Mouse (Mus musculus) embryonic facial prominence, embryonic 11.5 days (tissue): ENCODE data around the gene Cntn4. TPM values are rescaled to one million over a fixed set of nuclear protein-coding genes. Genes with fewer than 3 reads are reported as not detected.

ENCODE experiments used
- ATAC-seq: fragments of 200-750 bp; cut with Nextera tagmentation; replicated peaks from 2 replicates; pipeline ENCODE4 v1.8.0; 2017; ENCODE audit warnings: low read depth; ENCODE audit not compliant: insufficient number of reproducible peaks, low FRiP score, low TSS enrichment
- DNase-seq: peaks from one replicate; pipeline ENCODE4 v3.0.0-alpha.2; 2015; ENCODE audit warnings: low spot score
- H3K27ac ChIP-seq: fragments of 300-500 bp; sonication (generic); replicated peaks from 2 replicates; pipeline ENCODE4 v1.5.1; 2014; ENCODE audit warnings: mild to moderate bottlenecking, low read depth, low read length, control low read depth
- H3K27me3 ChIP-seq: fragments of 300-500 bp; sonication (generic); 2 replicates; pipeline ENCODE4 v1.6.1; 2014; ENCODE audit warnings: mild to moderate bottlenecking, low read length, moderate library complexity, mixed read lengths; ENCODE audit not compliant: control insufficient read depth, insufficient read depth
- H3K36me3 ChIP-seq: fragments of 300-500 bp; sonication (generic); replicated peaks from 2 replicates; pipeline ENCODE4 v1.6.1; 2014; ENCODE audit warnings: low read depth, mild to moderate bottlenecking, low read length, moderate library complexity, mixed read lengths; ENCODE audit not compliant: control insufficient read depth, insufficient read depth
- H3K4me1 ChIP-seq: fragments of 300-500 bp; sonication (generic); 2 replicates; pipeline ENCODE4 v1.6.1; 2014; ENCODE audit warnings: low read length, mixed read lengths; ENCODE audit not compliant: control insufficient read depth, insufficient read depth
- H3K4me2 ChIP-seq: fragments of 300-500 bp; sonication (generic); 2 replicates; pipeline ENCODE4 v1.6.1; 2014; ENCODE audit warnings: low read depth, mild to moderate bottlenecking, control low read depth, low read length, moderate library complexity
- H3K4me3 ChIP-seq: fragments of 300-500 bp; sonication (generic); 2 replicates; pipeline ENCODE4 v1.5.1; 2014; ENCODE audit warnings: low read depth, low read length, control low read depth
- H3K9ac ChIP-seq: fragments of 300-500 bp; sonication (generic); replicated peaks from 2 replicates; pipeline ENCODE4 v1.6.1; 2014; ENCODE audit warnings: mild to moderate bottlenecking, control low read depth, low read length
- H3K9me3 ChIP-seq: fragments of 300-500 bp; sonication (generic); replicated peaks from 2 replicates; pipeline ENCODE4 v1.6.1; 2016; ENCODE audit warnings: mild to moderate bottlenecking, low read length, inconsistent platforms, mixed read lengths; ENCODE audit not compliant: control insufficient read depth
- WGBS: fragments of 180-500 bp; shearing (Covaris S2); extraction: QIAGEN DNeasy Blood & Tissue Kit; methylation state at CpG from one replicate; pipeline ENCODE4 v1.1.7; 2014; 5-methylcytosine and 5-hydroxymethylcytosine counted together
- polyA plus RNA-seq: library from polyadenylated mRNA; unstranded; fragments of >200 nt; fragmentation: Nextera tagmentation; extraction: Ambion mirVana; gene quantifications from 2 replicates; pipeline ENCODE4 v1.2.1, GENCODE M21; 2014

Gene Cntn4
- polyA plus RNA-seq, 1 experiment from 2014 or later, result 2.0 TPM

DNA sequence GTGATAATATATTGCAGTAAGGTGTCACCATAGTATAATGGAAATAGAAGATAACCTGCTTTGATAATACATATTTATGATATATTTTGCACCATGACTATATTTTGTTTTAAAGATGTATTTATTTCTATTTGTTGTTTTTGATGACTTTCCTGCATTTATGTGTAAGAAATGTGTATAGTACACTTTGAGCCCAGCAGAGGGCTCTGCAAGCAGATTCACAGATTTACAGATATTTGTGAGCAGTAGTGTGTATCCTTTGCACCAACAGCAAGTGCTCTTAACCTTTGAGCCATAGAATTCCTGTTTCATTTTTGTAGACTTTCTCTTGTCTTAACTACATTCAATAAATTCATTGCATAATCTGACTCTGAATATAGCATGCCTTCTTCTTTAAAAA is 10.7 kb downstream of the Cntn4 start:
- DNase-seq, result no peak
- H3K27ac ChIP-seq, result no peak overlapping the region

DNA sequence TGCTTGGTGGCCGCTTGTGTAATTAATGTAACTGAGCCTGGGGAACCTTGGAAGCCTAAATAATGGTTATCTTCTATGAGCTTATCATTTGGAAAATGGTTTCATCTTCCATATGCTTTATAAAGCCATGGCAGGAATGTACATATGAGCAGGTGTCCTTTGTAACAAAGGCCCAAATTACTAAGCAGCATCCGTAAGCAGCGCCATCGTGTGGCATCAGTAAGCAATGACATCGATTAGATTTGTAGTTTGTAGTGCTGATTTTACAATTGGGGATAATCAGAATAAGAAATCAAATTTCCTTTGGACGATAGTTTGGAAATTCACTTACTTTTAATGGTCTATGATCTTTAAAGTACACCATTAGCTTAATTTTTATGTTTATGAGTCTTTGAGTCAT is 64.6 kb downstream of the Cntn4 start:
- DNase-seq, result peak; percentile 32
- no peaks in the 10 kb centered on the region for H3K27me3 ChIP-seq
- no peak overlapping the region for H3K4me3 ChIP-seq
- no peaks in the 10 kb centered on the region for H3K36me3 ChIP-seq
- H3K9me3 ChIP-seq, result no peaks in the 10 kb centered on the region
- H3K9ac ChIP-seq, result no peak overlapping the region
- 23% methylated on average over 6 of the region's 6 CpGs for WGBS
- no peaks in the 10 kb centered on the region for H3K4me1 ChIP-seq
- ATAC-seq, result no peak
- H3K4me2 ChIP-seq, result no peak overlapping the region
- no peak overlapping the region for H3K27ac ChIP-seq

More for the DNA sequence above, 10.7 kb downstream of the Cntn4 start:
- Histone ChIP-seq H3K4me2 (no peak overlapping the region), H3K9me3 (no peaks in the 10 kb centered on the region), H3K36me3 (no peaks in the 10 kb centered on the region), H3K4me3 (no peak overlapping the region), H3K27me3 (no peaks in the 10 kb centered on the region), H3K4me1 (no peaks in the 10 kb centered on the region), H3K9ac (no peak overlapping the region)
- ATAC-seq, result no peak

DNA sequence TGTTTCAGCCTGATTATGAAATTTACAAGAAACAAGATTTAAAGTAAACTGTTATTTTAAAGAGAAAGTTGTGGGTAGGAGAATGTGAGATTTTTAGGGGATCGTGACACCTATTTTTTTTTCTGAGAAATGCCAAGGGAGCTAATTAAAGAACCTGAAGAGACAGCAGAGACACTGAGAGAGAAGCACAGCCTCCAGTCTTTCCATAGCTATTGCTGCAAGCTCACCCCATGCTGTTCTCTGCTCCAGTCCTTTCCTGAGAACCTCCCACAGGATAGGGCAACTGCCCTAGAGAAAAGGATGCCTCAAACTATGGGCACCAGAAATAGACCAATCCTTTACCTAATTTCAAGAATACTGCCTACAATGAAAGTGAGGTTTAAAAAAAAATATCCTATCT is 103.2 kb downstream of the Cntn4 start:
- H3K27me3 ChIP-seq, result no peaks in the 10 kb centered on the region
- H3K9me3 ChIP-seq, result no peaks in the 10 kb centered on the region
- no peak overlapping the region for H3K4me2 ChIP-seq
- H3K9ac ChIP-seq, result no peak overlapping the region
- WGBS, result 81% methylated on average over 1 of the region's 1 CpGs
- no peaks in the 10 kb centered on the region for H3K4me1 ChIP-seq
- ATAC-seq (no peak), DNase-seq (no peak)
- no peaks in the 10 kb centered on the region for H3K36me3 ChIP-seq
- H3K27ac ChIP-seq, result no peak overlapping the region
- H3K4me3 ChIP-seq, result no peak overlapping the region

DNA sequence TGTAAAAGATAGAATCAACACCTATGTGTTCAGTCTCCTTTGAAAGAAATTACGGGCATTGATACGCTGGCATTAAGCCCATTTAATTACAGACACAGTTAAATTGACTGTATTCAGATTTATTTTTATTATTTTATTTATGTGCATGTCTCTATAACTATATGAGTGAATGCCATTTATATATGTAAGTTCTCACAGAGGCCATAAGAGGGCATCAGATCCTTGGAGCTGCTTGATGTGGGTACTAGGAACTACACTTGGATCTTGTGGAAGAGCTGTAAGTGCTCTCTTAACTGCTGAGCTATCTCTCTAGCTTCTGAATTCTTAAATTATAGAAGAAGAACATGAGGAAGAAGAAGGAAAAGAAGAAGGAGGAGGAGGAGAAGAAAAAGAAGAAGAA is 111.0 kb downstream of the Cntn4 start:
- Histone ChIP-seq H3K4me3 (no peak overlapping the region), H3K4me2 (no peak overlapping the region), H3K4me1 (no peaks in the 10 kb centered on the region), H3K27ac (no peak overlapping the region), H3K9me3 (no peaks in the 10 kb centered on the region), H3K36me3 (no peaks in the 10 kb centered on the region), H3K9ac (no peak overlapping the region), H3K27me3 (no peaks in the 10 kb centered on the region)
- WGBS, result 88% methylated on average over 2 of the region's 2 CpGs
- DNase-seq, result peak; percentile 1
- ATAC-seq, result no peak

DNA sequence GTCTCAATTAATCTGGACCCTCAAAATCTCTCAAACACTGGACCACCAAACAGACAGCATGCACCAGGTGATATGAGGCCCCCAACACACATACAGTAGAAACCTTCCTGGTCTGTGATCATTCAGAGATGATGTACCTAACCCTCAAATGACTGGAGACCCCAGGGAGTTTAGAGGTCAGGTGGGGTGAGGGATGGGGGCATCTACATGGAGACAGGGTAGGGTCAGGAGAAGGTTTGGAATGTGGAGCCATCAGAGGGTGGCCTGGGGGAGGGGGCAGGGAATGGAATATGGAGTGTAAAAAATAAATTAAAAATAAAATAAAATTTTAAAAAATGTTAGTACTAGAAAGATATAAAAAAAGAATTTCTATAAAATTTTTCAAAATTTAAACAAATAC is 157.6 kb downstream of the Cntn4 start:
- no peak overlapping the region for H3K27ac ChIP-seq
- DNase-seq (no peak), ATAC-seq (no peak)

DNA sequence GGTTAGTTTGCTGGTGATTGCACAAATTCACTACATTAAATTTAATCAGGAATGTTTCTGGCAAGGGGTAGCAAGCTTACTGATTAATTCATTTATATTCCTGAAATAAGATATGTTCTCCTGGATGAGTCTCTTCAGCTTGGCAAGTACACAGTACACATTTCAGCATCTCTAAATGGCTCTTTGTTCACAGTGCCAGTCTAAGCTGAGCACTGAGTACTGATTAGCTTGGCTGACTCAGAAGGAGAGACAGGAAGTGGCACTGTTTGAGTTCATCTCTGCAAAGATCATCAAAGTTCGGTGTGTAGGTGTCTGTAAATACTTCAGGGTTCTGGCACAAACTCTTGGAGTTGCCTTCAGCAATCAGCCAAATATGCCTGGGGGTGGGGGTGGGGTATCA is 169.8 kb downstream of the Cntn4 start:
- no peak overlapping the region for H3K4me3 ChIP-seq
- no peak overlapping the region for H3K27ac ChIP-seq
- H3K36me3 ChIP-seq, result no peaks in the 10 kb centered on the region
- H3K4me2 ChIP-seq, result no peak overlapping the region
- H3K4me1 ChIP-seq, result no peaks in the 10 kb centered on the region
- H3K9me3 ChIP-seq, result no peaks in the 10 kb centered on the region
- H3K9ac ChIP-seq, result no peak overlapping the region
- ATAC-seq, result no peak
- WGBS, result 37% methylated on average over 1 of the region's 1 CpGs
- peak; percentile 4 for DNase-seq
- H3K27me3 ChIP-seq, result no peaks in the 10 kb centered on the region

More for the DNA sequence above, 157.6 kb downstream of the Cntn4 start:
- H3K9me3 ChIP-seq, result no peaks in the 10 kb centered on the region
- H3K36me3 ChIP-seq, result no peaks in the 10 kb centered on the region
- no peak overlapping the region for H3K4me2 ChIP-seq
- H3K27me3 ChIP-seq, result no peaks in the 10 kb centered on the region
- H3K4me3 ChIP-seq, result no peak overlapping the region
- no peak overlapping the region for H3K9ac ChIP-seq
- no peaks in the 10 kb centered on the region for H3K4me1 ChIP-seq

DNA sequence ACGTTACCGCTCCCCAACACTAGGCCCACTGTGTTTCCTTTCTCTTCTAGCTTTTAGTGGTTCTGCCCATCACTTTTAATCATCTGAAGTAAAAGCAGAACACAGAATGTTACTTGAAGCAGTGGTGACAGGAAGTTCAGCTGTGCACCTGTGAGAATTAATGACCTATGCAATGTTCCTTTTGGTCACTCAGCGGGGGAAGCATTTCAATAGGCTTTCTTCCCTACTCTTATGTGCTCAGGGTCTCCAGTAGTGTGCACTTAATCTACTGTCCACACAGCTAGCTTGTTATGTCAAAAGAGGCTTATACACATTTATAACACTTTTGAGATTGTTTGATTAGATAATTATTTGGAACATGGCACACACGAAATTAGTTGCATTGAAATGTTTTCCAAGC is 215.4 kb downstream of the Cntn4 start:
- 73% methylated on average over 4 of the region's 4 CpGs for WGBS
- Histone ChIP-seq H3K27me3 (no peaks in the 10 kb centered on the region), H3K36me3 (no peaks in the 10 kb centered on the region), H3K4me1 (no peaks in the 10 kb centered on the region), H3K9ac (no peak overlapping the region), H3K4me2 (no peak overlapping the region), H3K27ac (no peak overlapping the region), H3K9me3 (no peaks in the 10 kb centered on the region), H3K4me3 (no peak overlapping the region)
- DNase-seq, result no peak
- ATAC-seq, result no peak

DNA sequence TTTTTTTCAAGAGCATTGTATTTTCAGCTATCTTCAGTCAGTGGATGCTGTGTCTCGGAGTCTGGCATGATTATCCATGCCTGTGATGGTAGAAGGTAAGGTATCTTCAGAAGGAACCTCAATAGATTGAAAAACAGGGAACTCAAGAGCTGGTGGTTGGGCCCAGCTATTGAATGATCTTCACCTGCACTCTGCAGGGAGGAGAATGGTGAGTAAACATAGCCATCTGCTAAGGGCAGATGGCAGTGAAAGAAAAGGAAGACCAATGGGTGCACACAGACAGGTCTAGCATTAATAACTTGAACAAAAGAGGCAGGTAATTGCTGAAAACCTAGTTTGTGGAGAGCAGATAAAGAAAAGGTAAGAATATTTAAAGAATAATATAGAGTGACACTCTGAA is 261.0 kb downstream of the Cntn4 start:
- no peak overlapping the region for H3K4me2 ChIP-seq
- H3K4me1 ChIP-seq, result no peaks in the 10 kb centered on the region
- no peak for ATAC-seq
- H3K9ac ChIP-seq, result no peak overlapping the region
- DNase-seq, result no peak
- H3K36me3 ChIP-seq, result no peaks in the 10 kb centered on the region
- H3K9me3 ChIP-seq, result no peaks in the 10 kb centered on the region
- H3K27me3 ChIP-seq, result no peaks in the 10 kb centered on the region
- 90% methylated on average over 1 of the region's 1 CpGs for WGBS
- H3K27ac ChIP-seq, result no peak overlapping the region
- H3K4me3 ChIP-seq, result no peak overlapping the region

DNA sequence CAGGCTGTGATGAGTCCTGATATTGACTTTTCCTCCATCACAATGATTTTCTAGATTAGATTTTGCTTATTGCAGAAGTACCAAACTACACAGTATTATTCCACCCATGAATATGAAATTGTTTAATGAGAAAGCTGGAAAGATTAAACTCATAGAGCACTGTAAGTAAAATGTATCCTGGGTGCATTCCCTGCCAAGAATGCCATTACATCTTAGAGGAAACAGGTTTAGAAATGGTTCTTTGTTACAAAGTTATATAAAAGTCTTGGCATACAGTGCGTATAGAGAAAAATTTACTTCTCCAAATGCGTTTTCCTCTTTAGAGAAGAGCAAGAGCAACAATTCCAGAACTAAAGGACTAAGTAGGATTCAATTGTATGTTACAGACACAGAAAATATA is 261.8 kb downstream of the Cntn4 start:
- no peaks in the 10 kb centered on the region for H3K4me1 ChIP-seq
- H3K9ac ChIP-seq, result no peak overlapping the region
- H3K27ac ChIP-seq, result no peak overlapping the region
- H3K4me2 ChIP-seq, result no peak overlapping the region
- H3K4me3 ChIP-seq, result no peak overlapping the region
- no peaks in the 10 kb centered on the region for H3K36me3 ChIP-seq
- WGBS, result 80% methylated on average over 2 of the region's 2 CpGs
- no peaks in the 10 kb centered on the region for H3K27me3 ChIP-seq
- DNase-seq (no peak), ATAC-seq (no peak)
- H3K9me3 ChIP-seq, result no peaks in the 10 kb centered on the region
